Mouse (Mus musculus): ENCODE results near the gene Gm45194.

DNA sequence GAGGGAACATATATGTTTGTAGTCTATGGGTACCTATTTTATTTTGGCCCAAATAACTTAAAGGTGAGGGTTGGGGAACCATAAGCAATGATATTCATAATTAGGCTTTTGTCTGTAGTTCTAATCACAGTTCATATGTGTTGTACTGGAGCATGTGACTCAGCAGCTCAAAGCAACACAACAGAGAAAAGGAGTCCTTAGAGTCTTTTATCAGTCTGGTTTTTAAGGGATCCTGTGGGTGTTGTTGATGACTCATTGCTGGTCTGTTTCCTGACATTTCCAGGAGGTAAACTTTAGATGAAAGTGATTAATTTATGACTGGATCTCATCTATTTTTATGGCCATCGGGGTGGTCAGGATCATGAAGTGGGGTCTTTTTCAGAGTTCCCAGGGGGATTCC, 382.4 kb downstream of the Gm45194 start:
- TF ChIP-seq CTCF (IDR thresholded peaks at IDR 0.05; ENCODE audit: extremely low read depth, insufficient read length, insufficient replicate concordance, low read depth, low read length) = no peak
- no peak for TF ChIP-seq POLR2A (IDR thresholded peaks at IDR 0.05; ENCODE audit: low read depth, low read length)
